Mouse (Mus musculus): ENCODE results near the gene Arl10.

DNA sequence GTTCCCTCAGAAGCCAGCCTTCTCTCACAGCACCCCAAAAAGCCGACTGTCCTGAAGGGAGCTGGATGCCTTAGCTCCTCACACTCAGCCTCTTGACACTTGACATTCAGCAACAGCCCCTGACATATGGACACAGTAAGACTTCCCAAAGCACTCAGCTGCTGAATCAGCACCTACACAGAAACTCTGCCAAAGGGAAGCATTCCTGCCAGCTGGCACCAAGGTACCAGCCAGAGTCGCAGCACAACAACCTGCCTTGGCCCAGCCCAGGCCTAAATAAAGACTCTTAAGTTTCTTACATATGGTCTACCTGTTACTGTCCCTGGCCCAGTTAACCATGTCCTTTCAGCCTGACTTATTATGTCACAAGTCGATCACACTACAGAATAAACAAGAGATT, 18.0 kb upstream of the Arl10 start:
- TF ChIP-seq USF1 (IDR thresholded peaks at IDR 0.05; ENCODE audit: low read depth) (no peak), CTCF (IDR thresholded peaks at IDR 0.05; ENCODE audit: control insufficient read depth, insufficient read depth, insufficient read length) (no peak), MAX (IDR thresholded peaks at IDR 0.05) (no peak), MYOD1 (IDR thresholded peaks at IDR 0.05; ENCODE audit: control insufficient read depth, insufficient read length, low read depth) (no peak), CEBPB (IDR thresholded peaks at IDR 0.05; ENCODE audit: low read depth) (no peak), MYOG (IDR thresholded peaks at IDR 0.05; ENCODE audit: control insufficient read depth, extremely low read depth, insufficient read length) (no peak), FOSL1 (IDR thresholded peaks at IDR 0.05; ENCODE audit: insufficient read depth, low read length, poor library complexity, severe bottlenecking) (no peak)

Data from C2C12 (cell line).